Mouse (Mus musculus): ENCODE measurements around the gene Irx4.
A peak's percentile ranks its signal among the peaks of the same experiment; 100 is the strongest.

Gene Irx4

GRCm38 (mm10) chr13:73260354-73261035 lies at the start of gene Irx4:
Gene Irx4, plus strand, starts transcription at chr13:73260479.
- DNase-seq = no peak

- DNase-seq = no peak
Measured at GRCm38 (mm10) chr13:73214301-73214700, 46.0 kb upstream of the Irx4 start.

- no peak for DNase-seq
Measured at GRCm38 (mm10) chr13:73236461-73236860, 23.8 kb upstream of the Irx4 start.

- DNase-seq = no peak
Measured at GRCm38 (mm10) chr13:73239191-73239746, 21.0 kb upstream of the Irx4 start.

GRCm38 (mm10) chr13:73242556-73242955 lies 17.7 kb upstream of the Irx4 start:
- DNase-seq = no peak

- DNase-seq = no peak
Measured at GRCm38 (mm10) chr13:73246961-73247360, 13.3 kb upstream of the Irx4 start.

GRCm38 (mm10) chr13:73251222-73251621 lies 9.1 kb upstream of the Irx4 start:
- DNase-seq = peak; percentile 29

GRCm38 (mm10) chr13:73252022-73252421 lies 8.3 kb upstream of the Irx4 start:
- DNase-seq = no peak

- no peak for DNase-seq
Measured at GRCm38 (mm10) chr13:73258415-73258814, 1.9 kb upstream of the Irx4 start.

- DNase-seq = no peak
Measured at GRCm38 (mm10) chr13:73259577-73260353, 514 bp upstream of the Irx4 start.

DNA sequence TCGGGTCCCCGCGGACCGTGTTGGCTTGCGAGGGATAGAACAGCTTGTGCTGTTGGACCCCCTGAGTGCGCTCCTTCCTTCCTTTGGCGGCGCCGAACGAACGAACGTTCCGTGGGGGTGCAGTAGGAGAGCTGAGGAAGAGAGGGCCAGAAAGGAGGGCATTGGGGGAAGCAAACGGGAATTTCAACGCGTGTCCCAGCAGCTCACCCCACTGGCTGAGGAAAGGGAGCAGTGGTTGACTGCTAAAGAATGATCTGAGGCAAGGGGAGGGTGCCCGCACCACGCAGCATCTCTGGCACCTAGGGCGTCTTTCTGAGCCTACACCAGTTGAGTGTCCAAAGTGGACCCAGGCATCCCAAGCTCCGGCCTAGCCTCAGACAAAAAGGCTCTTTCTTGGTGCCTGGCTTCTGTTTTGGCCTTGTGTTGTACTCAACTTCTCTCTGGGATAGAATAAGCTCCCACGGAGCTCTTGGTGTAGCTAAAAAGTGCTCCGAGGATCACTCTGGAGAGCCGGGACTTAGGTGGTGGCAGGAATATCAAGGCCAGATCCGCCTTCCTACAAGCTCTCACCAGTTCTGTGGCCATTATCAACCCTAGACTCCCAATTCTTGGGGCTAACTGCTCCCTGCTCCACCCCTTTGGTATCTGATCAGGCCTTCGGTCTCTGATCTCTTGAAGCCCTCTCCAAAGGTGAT lies 904 bp downstream of the Irx4 start:
- no peak for DNase-seq

DNA sequence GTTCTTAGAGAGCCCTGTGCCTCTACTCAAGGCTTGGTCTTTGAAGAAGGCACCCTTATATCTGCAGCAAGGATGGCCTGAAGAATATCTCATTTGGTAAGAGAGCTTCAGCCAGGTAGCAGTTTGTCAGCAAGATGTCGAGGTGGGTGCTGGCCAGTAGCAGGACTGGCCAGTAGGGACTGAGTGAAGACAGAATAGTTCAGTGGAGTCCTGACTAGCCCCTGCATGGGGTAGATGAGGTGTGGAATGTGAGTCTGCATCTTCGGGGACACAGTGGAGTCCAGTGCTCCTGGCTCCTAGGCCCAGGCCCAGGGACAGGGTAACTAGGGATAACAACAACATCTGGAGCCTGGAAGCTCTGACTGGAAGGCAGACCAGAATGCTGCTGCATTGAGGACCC lies 1.6 kb downstream of the Irx4 start:
- DNase-seq = no peak

GRCm38 (mm10) chr13:73262336-73263127 lies 2.3 kb downstream of the Irx4 start:
- DNase-seq = no peak

- DNase-seq = peak; percentile 49
Measured at GRCm38 (mm10) chr13:73263128-73263971, 3.1 kb downstream of the Irx4 start.

DNA sequence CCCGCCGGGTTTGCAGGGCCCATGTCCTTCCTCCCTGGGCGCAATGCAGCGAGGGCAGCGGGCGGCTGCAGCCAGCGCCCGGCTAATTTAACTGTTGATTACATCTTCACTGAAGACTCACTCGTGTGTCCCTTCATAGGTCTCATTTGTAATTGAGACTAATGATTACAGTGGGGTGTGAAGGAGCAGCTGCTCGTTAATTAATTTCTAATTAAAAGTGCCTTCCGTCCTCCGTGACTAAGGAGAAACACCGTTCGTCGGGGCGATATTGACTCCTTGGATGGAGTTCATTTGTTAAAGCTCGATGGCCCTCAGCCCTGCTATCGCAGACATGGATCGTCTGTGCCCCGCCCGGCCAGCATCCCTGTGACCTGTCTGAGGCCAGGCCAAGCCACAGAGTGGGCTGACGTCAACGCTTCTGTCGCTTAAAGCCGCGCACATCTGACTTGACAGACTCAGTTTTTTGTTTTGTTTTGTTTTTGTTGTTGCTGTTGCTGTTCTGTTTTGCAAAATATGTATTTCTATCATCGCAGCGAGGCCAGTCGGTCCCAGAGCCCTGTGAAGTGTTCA lies 4.0 kb downstream of the Irx4 start:
- DNase-seq = no peak

DNA sequence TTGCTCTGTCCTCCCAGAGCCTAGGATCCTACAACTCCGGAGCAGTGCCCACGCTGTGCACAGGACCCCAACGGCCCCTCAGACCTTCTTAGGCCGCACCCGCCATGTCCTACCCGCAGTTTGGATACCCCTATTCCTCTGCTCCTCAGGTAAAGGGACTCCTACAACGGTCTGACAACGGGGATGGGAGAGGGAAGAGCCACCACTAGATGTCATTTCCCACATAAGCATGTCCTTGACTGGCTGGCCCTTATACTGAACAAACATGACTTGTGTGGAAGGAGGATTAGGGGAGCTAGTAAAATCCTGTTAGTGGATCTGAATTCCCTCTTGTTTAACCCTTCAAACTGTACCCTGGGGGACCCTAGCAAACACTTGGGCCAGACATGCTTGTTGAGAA lies 4.6 kb downstream of the Irx4 start:
- DNase-seq = no peak

DNA sequence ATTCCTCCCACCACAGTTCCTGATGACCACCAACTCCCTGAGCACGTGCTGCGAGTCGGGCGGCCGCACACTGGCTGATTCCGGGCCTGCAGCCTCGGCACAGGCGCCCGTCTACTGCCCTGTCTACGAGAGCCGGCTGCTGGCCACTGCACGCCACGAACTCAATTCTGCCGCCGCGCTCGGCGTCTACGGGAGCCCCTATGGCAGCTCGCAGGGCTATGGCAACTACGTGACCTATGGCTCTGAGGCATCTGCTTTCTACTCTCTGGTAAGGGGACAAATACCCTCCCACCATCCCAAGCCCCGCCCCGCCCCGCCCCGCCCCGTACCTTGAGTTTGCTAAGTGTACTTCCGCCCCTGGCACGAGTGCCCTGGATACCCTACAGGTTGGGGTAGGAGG lies 5.2 kb downstream of the Irx4 start:
- peak; percentile 30 for DNase-seq

GRCm38 (mm10) chr13:73267551-73267950 lies 7.3 kb downstream of the Irx4 start:
- DNase-seq = no peak

DNA sequence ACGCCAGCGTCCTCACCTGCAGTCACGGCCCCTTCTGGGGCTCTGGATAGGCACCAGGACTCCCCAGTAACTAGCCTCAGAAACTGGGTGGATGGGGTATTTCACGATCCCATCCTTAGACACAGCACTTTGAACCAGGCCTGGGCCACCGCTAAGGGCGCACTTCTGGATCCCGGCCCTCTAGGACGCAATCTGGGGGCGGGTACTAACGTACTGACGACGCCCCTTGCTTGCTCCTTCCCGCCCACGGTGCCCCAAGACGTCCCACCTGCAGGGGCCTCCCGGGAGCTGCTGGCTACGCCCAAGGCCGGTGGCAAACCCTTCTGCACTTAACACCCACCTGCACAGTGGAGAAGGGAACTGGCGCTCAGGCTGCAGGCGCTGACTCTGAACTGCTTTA lies 8.4 kb downstream of the Irx4 start:
- DNase-seq = peak; percentile 31

DNA sequence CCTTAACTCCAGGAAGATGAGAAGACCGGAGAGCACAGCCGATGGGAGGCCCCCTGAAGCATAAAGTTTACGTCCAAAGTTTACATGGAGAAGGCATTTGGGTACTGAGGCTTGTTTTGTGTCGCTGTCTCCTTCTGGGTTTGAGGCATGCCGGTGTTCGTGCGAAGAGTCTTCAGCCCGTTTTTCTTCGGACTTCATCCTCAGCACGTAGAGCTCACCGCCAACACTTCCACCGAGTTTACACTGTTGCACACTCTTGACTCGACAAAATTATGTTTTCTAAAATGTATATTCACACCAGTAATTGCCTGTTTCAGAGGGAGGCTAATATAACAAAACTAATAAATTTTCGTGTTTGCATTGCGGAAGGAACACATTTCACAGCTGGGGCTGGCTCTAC lies 9.0 kb downstream of the Irx4 start:
- no peak for DNase-seq

DNA sequence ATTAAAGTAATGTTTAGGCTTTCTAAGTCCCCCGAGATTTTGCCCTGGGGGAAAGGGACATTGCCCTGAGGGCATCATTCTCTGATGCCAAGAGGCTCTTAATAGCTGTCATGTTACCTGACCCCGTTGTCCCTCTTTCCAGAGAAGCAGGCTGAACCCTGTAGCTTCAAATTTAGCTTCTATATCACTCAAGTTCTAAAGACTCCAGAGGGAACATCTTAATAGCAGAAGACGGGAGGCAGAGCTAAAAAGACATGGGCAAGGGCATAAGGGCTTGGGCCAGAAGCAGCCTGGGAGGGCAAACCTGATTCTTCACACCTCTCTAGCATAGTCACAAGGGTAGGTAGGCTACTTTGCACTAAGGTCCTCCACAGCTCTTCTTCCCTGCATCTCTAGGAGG lies 9.6 kb downstream of the Irx4 start:
- no peak for DNase-seq

Data from kidney, postnatal 14 days (tissue).